Mouse (Mus musculus): Measurements from ENCODE around the gene Jmjd4. TPM values are rescaled to one million over a fixed set of nuclear protein-coding genes. Genes with fewer than 3 reads are reported as not detected.

The Jmjd4 gene
- 10 to 100 TPM; 11.1 to 12.0 TPM for total RNA-seq (2021)
- long read RNA-seq, experiment 1, full-length matches to known transcripts, result 2 of 6 reads
- long read RNA-seq, experiment 1, partial matches to known transcripts, result 0 of 6 reads
- long read RNA-seq, experiment 1, other reads (novel, unspliced or antisense), result 4 of 6 reads
- long read RNA-seq, experiment 2, full-length matches to known transcripts, result 2 of 2 reads
- long read RNA-seq, experiment 2, partial matches to known transcripts, result 0 of 2 reads
- long read RNA-seq, experiment 2, other reads (novel, unspliced or antisense), result 0 of 2 reads

DNA sequence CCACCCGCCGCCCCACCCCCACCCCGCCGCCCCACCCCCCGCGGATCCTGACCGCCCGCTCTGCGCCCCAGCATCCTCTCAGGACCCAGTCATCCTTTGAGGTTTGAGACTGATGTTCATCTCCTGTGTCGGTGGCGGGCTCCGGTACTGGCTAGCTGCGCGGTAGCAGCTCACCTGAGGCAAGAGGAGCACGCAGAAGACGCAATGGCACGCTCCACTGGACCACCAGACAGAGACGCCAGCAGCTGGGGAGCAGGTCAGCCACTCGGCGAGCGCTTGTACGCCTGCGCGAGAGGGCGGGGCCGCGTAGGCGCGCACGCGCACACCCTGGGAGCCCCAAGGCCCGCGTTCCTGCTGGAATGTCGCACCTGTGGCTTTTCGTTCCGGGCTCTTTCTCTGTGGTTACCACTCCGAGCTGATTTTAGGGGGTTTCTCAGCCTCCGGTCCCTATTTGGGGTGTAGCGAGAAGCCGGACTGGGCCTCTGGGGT lies at the start of gene Jmjd4:
Gene Jmjd4, plus strand, starts transcription at position 305 of the 489 bp plus-strand sequence.
- peak; percentile 94 to 95 for DNase-seq

DNA sequence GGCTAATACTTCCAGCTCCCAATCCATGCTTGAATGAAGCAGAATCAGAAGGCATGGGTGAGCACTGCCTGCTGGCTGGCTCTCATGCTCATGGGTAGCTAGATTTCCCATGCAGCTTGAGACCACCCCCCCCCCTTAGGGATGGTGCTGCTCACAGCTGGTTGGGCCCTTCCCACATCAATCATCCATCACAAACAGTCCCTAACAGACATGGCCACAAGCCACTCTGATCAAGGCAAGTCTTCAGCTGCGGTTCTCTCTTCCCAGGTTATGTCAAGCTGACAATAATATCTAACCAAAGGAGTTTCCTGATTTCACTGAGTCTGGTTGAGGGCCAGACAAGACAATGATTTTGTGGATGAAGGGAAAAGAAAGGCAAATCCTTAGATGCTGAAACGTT lies 49.0 kb upstream of the Jmjd4 start:
- no peak for DNase-seq

GRCm38 (mm10) chr11:59405761-59406160 lies 44.1 kb upstream of the Jmjd4 start:
- no peak for DNase-seq

GRCm38 (mm10) chr11:59410851-59411250 lies 39.0 kb upstream of the Jmjd4 start:
- no peak for DNase-seq

DNA sequence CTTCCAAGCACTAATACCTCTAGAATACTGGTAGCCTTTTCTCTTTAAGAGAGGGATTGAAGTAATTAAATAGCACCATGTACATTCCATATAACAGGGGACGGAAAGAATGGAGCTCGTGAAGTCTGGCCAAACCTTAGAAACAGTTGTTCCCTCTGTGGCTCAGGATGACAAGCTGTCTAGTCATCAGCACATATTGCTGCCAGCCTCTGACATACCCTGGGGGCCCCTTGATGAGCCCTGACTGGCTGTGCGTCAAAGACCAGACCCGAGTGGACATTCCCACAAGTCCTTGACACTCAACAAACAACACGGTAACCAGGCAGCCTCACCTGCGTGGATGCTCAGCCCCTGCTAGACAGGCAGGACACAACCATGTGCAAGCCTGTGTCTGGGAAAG lies 37.8 kb upstream of the Jmjd4 start:
- no peak for DNase-seq

DNA sequence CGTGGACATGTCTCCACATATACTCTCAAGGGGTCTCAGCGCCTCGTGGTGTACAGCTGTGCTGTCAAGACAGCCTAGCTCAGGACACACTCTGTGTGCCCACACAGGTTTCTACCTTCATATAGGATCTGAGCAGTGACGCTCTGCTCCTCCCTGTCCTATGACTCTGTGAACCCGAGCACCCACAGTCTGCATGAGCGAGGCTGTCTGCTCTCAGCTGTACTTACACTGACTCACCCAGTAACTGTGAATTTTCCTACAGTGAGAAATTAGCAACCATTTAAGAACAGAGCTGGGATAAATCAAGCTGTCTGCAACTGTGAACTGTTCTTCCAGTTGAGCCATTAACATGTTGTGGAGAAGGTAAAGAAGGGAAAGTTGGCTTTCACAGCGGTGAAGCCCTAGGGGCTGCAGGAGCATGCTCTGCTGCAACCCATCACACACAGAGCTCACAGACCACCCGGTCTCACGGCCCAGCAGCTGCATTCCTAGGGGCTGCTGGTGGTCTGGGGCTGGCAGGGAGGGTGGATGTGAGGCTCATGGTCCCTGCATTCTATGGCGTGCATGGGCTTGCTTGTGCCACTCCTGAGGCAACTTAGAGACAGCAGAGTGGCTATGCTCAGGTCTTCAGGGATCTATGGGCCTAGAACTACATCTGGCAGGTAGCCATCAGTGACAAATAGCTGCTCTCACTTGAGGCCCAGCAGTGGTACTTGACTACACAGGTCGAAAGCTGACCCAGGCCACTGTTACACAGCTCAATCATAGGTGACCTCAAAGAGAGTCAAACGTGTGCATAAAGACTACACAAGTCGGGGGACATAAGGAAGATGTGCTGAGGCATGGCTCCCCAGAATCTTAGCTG lies 36.6 kb upstream of the Jmjd4 start:
- no peak for DNase-seq

GRCm38 (mm10) chr11:59418708-59419107 lies 31.1 kb upstream of the Jmjd4 start:
- no peak for DNase-seq

DNA sequence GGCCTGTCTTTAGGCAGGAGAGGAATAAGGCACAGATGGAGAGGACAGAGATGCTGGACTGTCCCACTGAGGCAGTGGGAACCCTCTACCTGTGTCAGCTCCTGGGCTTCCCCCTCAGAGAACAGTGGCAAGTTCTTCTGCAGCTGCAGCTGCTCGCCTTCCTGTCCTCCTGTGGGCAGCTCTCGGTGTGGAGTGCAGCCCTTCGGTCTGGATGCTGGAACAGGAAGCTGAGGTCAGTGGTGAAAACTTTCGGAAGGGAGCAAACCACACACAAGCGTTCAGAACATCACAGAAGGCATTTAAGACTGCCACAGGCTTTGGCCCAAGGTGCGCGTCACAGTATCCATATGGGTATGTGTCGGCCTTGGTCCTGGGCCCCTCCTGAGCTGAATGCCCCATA lies 28.4 kb upstream of the Jmjd4 start:
- DNase-seq, result peak in 1 of 2 experiments; percentile 26

DNA sequence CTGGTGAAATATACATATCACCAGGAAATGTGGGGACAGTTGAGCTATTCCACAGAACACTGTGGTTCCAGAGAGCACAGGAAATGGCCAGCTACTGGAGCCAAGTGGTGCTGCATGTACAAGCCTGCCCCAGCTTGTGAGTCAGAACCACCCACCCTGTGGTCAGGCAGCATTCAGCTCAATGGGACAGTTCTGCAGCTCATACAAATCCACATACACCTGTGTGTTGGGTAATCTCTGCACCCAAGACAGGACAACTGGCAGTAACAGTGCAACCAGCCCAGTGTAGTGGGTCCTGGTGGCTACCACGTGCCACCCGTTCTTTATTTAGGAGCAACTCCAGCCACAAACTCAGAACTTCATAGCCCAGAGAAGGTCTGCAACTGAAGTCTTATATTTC lies 27.9 kb upstream of the Jmjd4 start:
- no peak for DNase-seq

- no peak for DNase-seq
Measured at GRCm38 (mm10) chr11:59423010-59423588, 26.7 kb upstream of the Jmjd4 start.

DNA sequence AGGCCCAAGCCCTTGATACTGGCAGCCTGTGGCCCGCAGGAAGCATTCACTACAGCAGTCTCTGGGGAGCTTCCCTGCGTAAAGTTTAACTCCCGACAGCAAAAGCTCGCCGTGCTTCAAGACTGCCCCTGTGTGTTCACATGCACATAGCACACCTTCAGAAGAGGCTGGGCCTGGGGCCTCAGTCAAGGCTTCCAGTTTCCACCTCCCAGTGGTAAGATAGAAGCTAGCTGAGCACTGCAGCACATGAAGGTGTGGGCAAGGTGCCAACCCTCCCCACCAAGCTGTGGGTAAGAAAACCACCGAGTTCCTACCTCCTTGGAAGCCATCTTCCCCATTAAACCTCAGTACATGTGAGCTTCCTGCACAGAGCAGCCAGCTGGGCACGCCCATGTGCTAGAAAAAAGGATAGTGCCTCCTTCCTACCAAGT lies 24.2 kb upstream of the Jmjd4 start:
- no peak for DNase-seq

DNA sequence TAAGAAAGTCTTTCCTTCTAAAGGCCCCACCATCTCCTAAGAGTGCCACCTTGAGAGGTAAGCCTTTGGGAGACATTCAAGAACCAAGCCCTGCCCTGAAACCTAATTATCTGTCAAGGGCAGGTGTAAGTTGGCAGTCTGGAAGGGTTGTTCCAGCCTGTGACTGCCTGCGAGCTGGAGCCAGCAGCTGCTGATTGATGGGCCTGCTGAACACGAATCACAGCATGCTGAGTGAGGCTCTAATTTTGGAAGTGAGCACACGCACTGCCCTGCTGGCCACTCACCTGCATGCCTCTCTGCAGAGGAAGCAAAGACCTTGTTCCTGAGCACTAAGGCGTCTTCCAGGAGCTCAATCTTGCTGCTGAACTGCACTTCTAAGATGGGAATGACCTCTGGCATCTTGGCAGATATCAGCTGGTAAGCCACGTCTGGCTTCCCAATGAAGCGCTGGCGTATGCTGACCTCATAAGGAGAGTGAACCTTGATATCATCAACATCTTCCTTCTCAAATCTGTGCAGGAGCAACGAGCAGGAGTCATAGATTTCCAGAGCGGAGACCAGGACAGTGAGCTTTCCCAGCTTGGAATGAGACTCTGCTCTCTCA lies 21.7 kb upstream of the Jmjd4 start:
- peak; percentile 31 to 60 for DNase-seq

DNA sequence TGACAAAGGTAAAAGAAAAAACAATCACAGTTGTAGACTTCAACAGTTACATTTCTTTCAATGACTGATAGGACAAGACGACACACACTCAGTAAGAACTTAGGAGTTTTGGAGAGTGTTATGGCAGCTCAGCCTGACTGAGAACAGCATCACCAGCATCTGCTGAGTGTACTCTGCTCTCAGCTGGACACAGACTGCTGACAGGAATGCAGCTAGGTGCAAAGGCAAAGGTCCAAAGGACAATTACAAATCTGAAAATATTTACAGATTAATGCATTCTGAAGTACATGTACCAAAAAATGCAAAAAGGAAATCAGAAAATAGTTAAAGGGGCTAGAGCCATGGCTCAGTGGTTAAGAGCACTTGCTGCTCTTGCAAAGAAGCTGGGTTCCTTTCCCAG lies 19.9 kb upstream of the Jmjd4 start:
- DNase-seq, result no peak

- DNase-seq, result no peak
Measured at GRCm38 (mm10) chr11:59432261-59432660, 17.6 kb upstream of the Jmjd4 start.

- peak in 1 of 2 experiments; percentile 22 for DNase-seq
Measured at GRCm38 (mm10) chr11:59437954-59438353, 11.9 kb upstream of the Jmjd4 start.

DNA sequence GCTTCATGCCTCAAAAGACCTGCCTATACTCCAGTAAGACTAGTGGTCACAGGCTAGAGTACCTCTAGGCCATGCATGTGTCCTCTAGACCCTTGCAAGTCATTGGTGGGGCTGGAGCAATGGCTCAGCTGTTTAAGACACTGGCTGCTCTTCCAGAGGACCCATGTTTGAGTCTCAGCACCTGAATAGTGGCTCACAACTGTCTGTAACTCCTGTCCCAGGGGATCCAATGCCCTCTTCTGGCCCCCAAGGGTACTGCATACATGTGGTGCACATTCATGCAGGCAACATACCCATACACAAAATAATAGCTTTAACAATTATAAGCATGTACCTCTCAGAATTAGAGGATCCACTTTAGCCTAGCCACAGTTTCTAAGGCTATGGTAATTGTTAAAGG lies 6.7 kb upstream of the Jmjd4 start:
- DNase-seq, result no peak

- DNase-seq, result no peak
Measured at GRCm38 (mm10) chr11:59450230-59450771, 456 bp downstream of the Jmjd4 start.

DNA sequence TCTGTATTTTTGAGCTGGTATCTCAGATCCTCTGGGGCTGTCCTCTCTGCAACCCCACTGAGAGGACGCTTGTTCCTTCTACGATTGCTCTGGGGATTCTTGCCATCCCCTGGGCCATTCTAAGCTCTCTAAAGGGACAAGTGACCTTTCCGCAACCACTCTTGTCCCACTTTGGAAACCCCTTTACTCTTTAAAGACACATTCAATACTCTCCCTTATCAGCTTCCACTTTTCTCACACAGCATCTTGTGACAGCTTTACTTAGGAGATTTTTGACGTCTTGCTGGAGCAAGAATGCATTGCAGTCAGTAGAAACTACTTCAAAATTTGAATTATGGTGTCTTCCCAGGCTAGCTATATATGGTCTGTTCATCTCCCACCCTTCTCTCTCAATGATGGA lies 1.2 kb downstream of the Jmjd4 start, which contains the start of gene Snap47:
Gene Snap47, minus strand, starts transcription at position 101 of the 400 bp plus-strand sequence.
- no peak for DNase-seq

DNA sequence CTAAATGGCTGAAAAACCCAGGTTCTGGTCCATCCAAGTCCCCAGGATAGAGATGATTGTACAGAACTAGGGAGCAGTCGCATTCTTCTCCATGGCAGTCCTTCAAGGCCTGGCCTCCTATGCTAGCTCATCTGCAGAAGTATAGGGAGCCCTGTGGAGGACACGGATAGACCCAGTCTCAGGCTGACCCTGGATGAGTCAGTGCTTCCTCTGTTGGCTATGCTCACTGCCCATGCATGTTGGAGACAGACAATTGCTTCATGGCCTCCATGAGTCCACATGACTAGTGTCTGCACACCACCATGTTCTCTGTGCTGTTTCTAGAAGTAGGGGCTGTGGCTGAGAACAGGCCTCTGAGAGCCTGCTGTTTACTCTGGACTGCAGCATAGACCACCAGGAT lies 6.5 kb downstream of the Jmjd4 start:
- no peak for DNase-seq

DNA sequence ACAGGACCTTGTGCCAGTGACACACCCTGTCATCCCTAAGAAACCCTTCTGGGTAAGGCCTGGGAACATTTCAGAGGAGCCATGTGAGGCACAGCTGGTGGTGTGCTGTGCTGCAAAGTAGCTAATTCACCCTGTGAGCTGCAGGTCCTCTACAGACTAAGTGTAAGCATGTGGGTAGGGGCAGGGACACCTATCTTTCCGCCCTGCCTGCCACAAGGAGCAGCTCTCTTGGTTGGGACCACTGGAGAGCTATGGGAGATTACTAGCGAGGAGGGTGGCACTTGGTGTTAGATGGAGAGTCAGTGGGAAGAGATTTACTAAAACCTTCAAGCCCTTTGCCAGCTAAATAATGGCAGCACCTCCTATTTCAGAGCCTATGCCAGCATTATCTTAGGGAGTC lies 7.0 kb downstream of the Jmjd4 start:
- no peak for DNase-seq

DNA sequence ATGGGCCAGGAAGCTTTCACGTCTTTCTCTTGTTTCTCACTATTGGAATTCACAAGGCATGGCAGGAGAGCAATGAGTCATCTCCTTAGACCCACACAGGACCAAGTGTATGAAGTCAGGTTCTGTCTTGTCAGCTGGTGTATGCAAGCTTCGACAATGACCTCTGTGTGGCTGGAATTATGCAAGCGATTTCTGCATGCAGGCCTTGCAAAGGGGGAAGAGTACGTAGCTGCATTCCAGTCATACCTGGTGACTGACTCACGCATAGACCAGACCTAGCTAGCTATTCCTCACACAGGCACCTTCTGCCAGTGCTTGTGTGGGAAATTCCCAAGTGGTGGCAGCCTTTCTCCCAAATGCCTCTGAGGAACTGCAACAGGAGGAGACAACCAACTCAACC lies 9.1 kb downstream of the Jmjd4 start:
- peak; percentile 65 to 80 for DNase-seq

- no peak for DNase-seq
Measured at GRCm38 (mm10) chr11:59460459-59460858, 10.6 kb downstream of the Jmjd4 start.

All from heart, adult 18-20 months (tissue).